Mouse (Mus musculus): ENCODE results near the gene Dsel.

- no peak for TF ChIP-seq POLR2A (IDR thresholded peaks at IDR 0.05; ENCODE audit: control insufficient read depth, low read depth, low read length)
- TF ChIP-seq CTCF (IDR thresholded peaks at IDR 0.05; ENCODE audit: control insufficient read depth, insufficient read depth, insufficient replicate concordance, low read depth, low read length) = no peak
These were observed 18.6 kb upstream of the Dsel start for GRCm38 (mm10) chr1:111883336-111883735.

Measured in testis, adult 2 months (tissue).